Mouse (Mus musculus) forebrain, embryonic 15.5 days (tissue): Measurements from ENCODE around the gene Phrf1. TPM values are rescaled to one million over a fixed set of nuclear protein-coding genes. Genes with fewer than 3 reads are reported as not detected.
A peak's percentile ranks its signal among the peaks of the same experiment; 100 is the strongest.

Experiments used
- ATAC-seq: fragments of 200-750 bp; cut with Nextera tagmentation; replicated peaks from 2 replicates; pipeline ENCODE4 v1.8.0; 2017; ENCODE audit warnings: mild to moderate bottlenecking, moderate TSS enrichment, moderate library complexity
- H3K27ac ChIP-seq: fragments of 300-500 bp; sonication (generic); replicated peaks from 2 replicates; pipeline ENCODE4 v1.5.1; 2015; ENCODE audit warnings: mild to moderate bottlenecking, inconsistent platforms
- H3K27me3 ChIP-seq: fragments of 300-500 bp; sonication (generic); 2 replicates; pipeline ENCODE4 v1.6.1; 2015; ENCODE audit warnings: inconsistent platforms
- H3K36me3 ChIP-seq: fragments of 300-500 bp; sonication (generic); 2 replicates; pipeline ENCODE4 v1.6.1; 2015; ENCODE audit warnings: mild to moderate bottlenecking, inconsistent platforms
- H3K4me1 ChIP-seq: fragments of 300-500 bp; sonication (generic); 2 replicates; pipeline ENCODE4 v1.6.1; 2015; ENCODE audit warnings: inconsistent platforms
- H3K4me2 ChIP-seq: fragments of 300-500 bp; sonication (generic); replicated peaks from 2 replicates; pipeline ENCODE4 v1.6.1; 2015; ENCODE audit warnings: mild to moderate bottlenecking, inconsistent platforms
- H3K4me3 ChIP-seq: fragments of 300-500 bp; sonication (generic); 2 replicates; pipeline ENCODE4 v1.5.1; 2015; ENCODE audit warnings: mild to moderate bottlenecking, inconsistent platforms
- H3K9ac ChIP-seq: fragments of 300-500 bp; sonication (generic); replicated peaks from 2 replicates; pipeline ENCODE4 v1.6.1; 2015; ENCODE audit warnings: mild to moderate bottlenecking, inconsistent platforms
- H3K9me3 ChIP-seq: fragments of 300-500 bp; sonication (generic); 2 replicates; pipeline ENCODE4 v1.6.1; 2016; ENCODE audit warnings: inconsistent platforms
- WGBS: fragments of 180-500 bp; shearing (Covaris S2); methylation state at CpG from one replicate; pipeline ENCODE4 v1.1.7; 2015; ENCODE audit warnings: mixed read lengths; 5-methylcytosine and 5-hydroxymethylcytosine counted together
- polyA plus RNA-seq: library from polyadenylated mRNA; unstranded; fragments of >200 nt; fragmentation: Nextera tagmentation; extraction: Ambion mirVana; gene quantifications from 2 replicates; pipeline ENCODE4 v1.2.1, GENCODE M21; 2015

Gene Phrf1
- polyA plus RNA-seq, 1 experiment from 2014 or later: 80.2 TPM

GRCm38 (mm10) chr7:141264761-141265410 is 36.3 kb downstream of the Phrf1 start:
- ATAC-seq: peak; percentile 57
- Histone ChIP-seq H3K9me3 (no peaks in the 10 kb centered on the region), H3K9ac (no peak overlapping the region), H3K4me3 (no peak overlapping the region), H3K36me3 (peaks cover 43% of the 10 kb centered on the region), H3K4me2 (no peak overlapping the region), H3K27ac (no peak overlapping the region), H3K4me1 (peaks cover 5% of the 10 kb centered on the region), H3K27me3 (no peaks in the 10 kb centered on the region)
- WGBS: 31% methylated on average over 12 of the region's 12 CpGs

- H3K4me1 ChIP-seq: peaks cover 5% of the 10 kb centered on the region
- no peaks in the 10 kb centered on the region for H3K9me3 ChIP-seq
- H3K36me3 ChIP-seq: peaks cover 38% of the 10 kb centered on the region
- H3K27me3 ChIP-seq: no peaks in the 10 kb centered on the region
- no peak for ATAC-seq
- H3K4me2 ChIP-seq: no peak overlapping the region
- no peak overlapping the region for H3K4me3 ChIP-seq
- 36% methylated on average over 11 of the region's 11 CpGs for WGBS
- no peak overlapping the region for H3K9ac ChIP-seq
- H3K27ac ChIP-seq: no peak overlapping the region
Measured at GRCm38 (mm10) chr7:141265411-141265738, 36.8 kb downstream of the Phrf1 start.

GRCm38 (mm10) chr7:141265739-141266561 is 37.4 kb downstream of the Phrf1 start, which contains the start of gene Irf7:
Gene Irf7 (minus strand): TSS chr7:141266481.
- Histone ChIP-seq H3K9ac (peak within 1 kb of the TSS; percentile 40), H3K4me1 (peaks cover 5% of the 10 kb centered on the region), H3K4me3 (peak within 1 kb of the TSS; percentile 33), H3K27me3 (no peaks in the 10 kb centered on the region), H3K4me2 (peak within 1 kb of the TSS; percentile 42), H3K9me3 (no peaks in the 10 kb centered on the region), H3K36me3 (peaks cover 32% of the 10 kb centered on the region), H3K27ac (no peak within 1 kb of the TSS)
- ATAC-seq: no peak; the same call in 1 of the 2 replicates
- 8% methylated on average over 25 of the region's 25 CpGs for WGBS

- H3K27me3 ChIP-seq: no peaks in the 10 kb centered on the region
- peaks cover 5% of the 10 kb centered on the region for H3K36me3 ChIP-seq
- H3K4me1 ChIP-seq: peaks cover 5% of the 10 kb centered on the region
- H3K9me3 ChIP-seq: no peaks in the 10 kb centered on the region
- no peak overlapping the region for H3K4me3 ChIP-seq
- no peak overlapping the region for H3K9ac ChIP-seq
- no peak overlapping the region for H3K4me2 ChIP-seq
- ATAC-seq: no peak
- WGBS: 80% methylated on average over 24 of the region's 24 CpGs
- no peak overlapping the region for H3K27ac ChIP-seq
Measured at GRCm38 (mm10) chr7:141268466-141269272, 40.1 kb downstream of the Phrf1 start.

- Histone ChIP-seq H3K36me3 (no peaks in the 10 kb centered on the region; the same call in 1 of the 2 replicates), H3K4me3 (no peak overlapping the region), H3K27me3 (no peaks in the 10 kb centered on the region), H3K4me1 (peaks cover 5% of the 10 kb centered on the region), H3K9me3 (no peaks in the 10 kb centered on the region), H3K4me2 (no peak overlapping the region), H3K9ac (no peak overlapping the region), H3K27ac (no peak overlapping the region)
- WGBS: 87% methylated on average over 14 of the region's 14 CpGs
- no peak for ATAC-seq
Measured at GRCm38 (mm10) chr7:141269273-141269545, 40.6 kb downstream of the Phrf1 start.

GRCm38 (mm10) chr7:141270631-141271030 is 42.0 kb downstream of the Phrf1 start:
- H3K4me2 ChIP-seq: no peak overlapping the region
- 84% methylated on average over 3 of the region's 3 CpGs for WGBS
- H3K4me1 ChIP-seq: peaks cover 5% of the 10 kb centered on the region
- no peak overlapping the region for H3K27ac ChIP-seq
- no peak overlapping the region for H3K9ac ChIP-seq
- H3K27me3 ChIP-seq: no peaks in the 10 kb centered on the region
- no peak for ATAC-seq
- H3K9me3 ChIP-seq: no peaks in the 10 kb centered on the region
- no peak overlapping the region for H3K4me3 ChIP-seq
- H3K36me3 ChIP-seq: no peaks in the 10 kb centered on the region

GRCm38 (mm10) chr7:141275356-141275755 is 46.8 kb downstream of the Phrf1 start:
- Histone ChIP-seq H3K27ac (no peak overlapping the region), H3K27me3 (no peaks in the 10 kb centered on the region), H3K9ac (no peak overlapping the region), H3K4me1 (peaks cover 9% of the 10 kb centered on the region), H3K36me3 (no peaks in the 10 kb centered on the region), H3K9me3 (no peaks in the 10 kb centered on the region), H3K4me2 (no peak overlapping the region), H3K4me3 (no peak overlapping the region)
- WGBS: 85% methylated on average over 9 of the region's 9 CpGs
- ATAC-seq: no peak

GRCm38 (mm10) chr7:141276546-141276945 is 48.0 kb downstream of the Phrf1 start, which contains the start of gene Cdhr5:
Gene Cdhr5 (minus strand): TSS chr7:141276786.
- no peak within 1 kb of the TSS for H3K27ac ChIP-seq
- no peak for ATAC-seq
- WGBS: 89% methylated on average over 11 of the region's 11 CpGs

GRCm38 (mm10) chr7:141277701-141278678 is 49.4 kb downstream of the Phrf1 start:
- 81% methylated on average over 11 of the region's 11 CpGs for WGBS
- Histone ChIP-seq H3K4me3 (no peak overlapping the region), H3K27me3 (no peaks in the 10 kb centered on the region), H3K4me1 (peaks cover 9% of the 10 kb centered on the region), H3K36me3 (no peaks in the 10 kb centered on the region), H3K9ac (no peak overlapping the region), H3K4me2 (peak overlapping the region; percentile 98; the same call in 1 of the 2 replicates), H3K27ac (no peak overlapping the region), H3K9me3 (no peaks in the 10 kb centered on the region)
- ATAC-seq: no peak

More at GRCm38 (mm10) chr7:141276546-141276945, 48.0 kb downstream of the Phrf1 start, which contains the start of gene Cdhr5:
- Histone ChIP-seq H3K4me2 (no peak within 1 kb of the TSS), H3K4me1 (peaks cover 9% of the 10 kb centered on the region), H3K4me3 (no peak within 1 kb of the TSS), H3K9me3 (no peaks in the 10 kb centered on the region), H3K36me3 (no peaks in the 10 kb centered on the region), H3K27me3 (no peaks in the 10 kb centered on the region), H3K9ac (no peak within 1 kb of the TSS)

GRCm38 (mm10) chr7:141278766-141279590 is 50.4 kb downstream of the Phrf1 start, which contains the start of gene Sct:
Gene Sct (minus strand): TSS chr7:141279133.
- 2% methylated on average over 46 of the region's 46 CpGs for WGBS
- no peaks in the 10 kb centered on the region for H3K9me3 ChIP-seq
- peak within 1 kb of the TSS; percentile 47 for H3K4me3 ChIP-seq
- peak; percentile 72 for ATAC-seq
- H3K27ac ChIP-seq: no peak within 1 kb of the TSS
- no peaks in the 10 kb centered on the region for H3K27me3 ChIP-seq
- peaks cover 9% of the 10 kb centered on the region for H3K4me1 ChIP-seq
- H3K4me2 ChIP-seq: peak within 1 kb of the TSS; percentile 98
- peak within 1 kb of the TSS; percentile 59 for H3K9ac ChIP-seq
- no peaks in the 10 kb centered on the region for H3K36me3 ChIP-seq
